Mouse (Mus musculus): ENCODE data around the gene Cdh18. TPM values are rescaled to one million over a fixed set of nuclear protein-coding genes. Genes with fewer than 3 reads are reported as not detected.
"Not testable (repeated sequence)": the region's sequence is repeated elsewhere in the genome, so short reads cannot be mapped to it uniquely, and the experiment has no call there.

Gene Cdh18
- total and polyA plus RNA-seq, 3 experiments, result not detected

GRCm38 (mm10) chr15:23316766-23317165 lies 767.9 kb downstream of the Cdh18 start:
- no peaks in the 10 kb centered on the region for H3K27me3 ChIP-seq (ENCODE audit: control insufficient read depth in 1 of 2, insufficient read depth in 2 of 2, low read length in 2 of 2)
- H3K36me3 ChIP-seq (ENCODE audit: control insufficient read depth in 1 of 2, insufficient read depth in 2 of 2, low read length in 2 of 2), result no peaks in the 10 kb centered on the region
- H3K27ac ChIP-seq (ENCODE audit: control insufficient read depth, low read depth, low read length), result no peak overlapping the region
- H3K79me2 ChIP-seq (ENCODE audit: control insufficient read depth, insufficient read depth, low read length, poor library complexity), result no peaks in the 10 kb centered on the region
- TF ChIP-seq POLR2AphosphoS2 (IDR thresholded peaks at IDR 0.05; ENCODE audit: low read length) (no peak), TAL1 (IDR thresholded peaks at IDR 0.05; ENCODE audit: low read length) (no peak), ZKSCAN1 (IDR thresholded peaks at IDR 0.05; ENCODE audit: low read depth, low read length) (no peak), POLR2A (IDR thresholded peaks at IDR 0.05; ENCODE audit: control insufficient read depth in 1 of 2, insufficient read depth in 1 of 2, low read depth in 1 of 2, low read length in 2 of 2, poor library complexity in 1 of 2) (no peak), MAFK (IDR thresholded peaks at IDR 0.05; ENCODE audit: borderline replicate concordance, low read depth, low read length) (no peak)
- no peak overlapping the region for H3K9ac ChIP-seq (ENCODE audit: control insufficient read depth, low read depth, low read length, poor library complexity, severe bottlenecking)
- H3K9me3 ChIP-seq (replicated peaks; ENCODE audit: insufficient read depth, low read length), result no peaks in the 10 kb centered on the region
- no peak overlapping the region for H3K4me3 ChIP-seq (ENCODE audit: control insufficient read depth in 1 of 2, insufficient read depth in 1 of 2, low read depth in 2 of 2, low read length in 2 of 2)
- H3K4me1 ChIP-seq (ENCODE audit: control insufficient read depth in 1 of 2, insufficient read depth in 2 of 2, low read length in 2 of 2), result no peaks in the 10 kb centered on the region
- no peak for DNase-seq (ENCODE audit: low read depth, low spot score)

GRCm38 (mm10) chr15:23317409-23317808 lies 768.6 kb downstream of the Cdh18 start:
- Histone ChIP-seq H3K4me3 (ENCODE audit: control insufficient read depth in 1 of 2, insufficient read depth in 1 of 2, low read depth in 2 of 2, low read length in 2 of 2) (no peak overlapping the region), H3K36me3 (ENCODE audit: control insufficient read depth in 1 of 2, insufficient read depth in 2 of 2, low read length in 2 of 2) (no peaks in the 10 kb centered on the region), H3K4me1 (ENCODE audit: control insufficient read depth in 1 of 2, insufficient read depth in 2 of 2, low read length in 2 of 2) (no peaks in the 10 kb centered on the region), H3K27ac (ENCODE audit: control insufficient read depth, low read depth, low read length) (no peak overlapping the region), H3K79me2 (ENCODE audit: control insufficient read depth, insufficient read depth, low read length, poor library complexity) (no peaks in the 10 kb centered on the region), H3K9ac (ENCODE audit: control insufficient read depth, low read depth, low read length, poor library complexity, severe bottlenecking) (no peak overlapping the region), H3K9me3 (replicated peaks; ENCODE audit: insufficient read depth, low read length) (no peaks in the 10 kb centered on the region), H3K27me3 (ENCODE audit: control insufficient read depth in 1 of 2, insufficient read depth in 2 of 2, low read length in 2 of 2) (no peaks in the 10 kb centered on the region)
- no peak for TF ChIP-seq KAT2A (conservative IDR thresholded peaks at IDR 0.05; ENCODE audit: low read depth, low read length)
- no peak for TF ChIP-seq POLR2AphosphoS5 (IDR thresholded peaks at IDR 0.05; ENCODE audit: borderline replicate concordance, low read depth, low read length)
- no peak for TF ChIP-seq E2F4 (IDR thresholded peaks at IDR 0.05; ENCODE audit: borderline replicate concordance, low read depth, low read length)
- no peak for TF ChIP-seq SMC3 (IDR thresholded peaks at IDR 0.05; ENCODE audit: low read depth, low read length)
- TF ChIP-seq NRF1 (IDR thresholded peaks at IDR 0.05; ENCODE audit: insufficient read depth, low read depth, low read length, poor library complexity, severe bottlenecking), result no peak
- no peak for TF ChIP-seq CTCF (IDR thresholded peaks at IDR 0.05 in 2 of 3, conservative IDR thresholded peaks at IDR 0.05 in 1 of 3; ENCODE audit: control insufficient read depth in 1 of 3, insufficient read depth in 1 of 3, low read depth in 2 of 3, low read length in 3 of 3, poor library complexity in 1 of 3, severe bottlenecking in 1 of 3)
- TF ChIP-seq ETS1 (IDR thresholded peaks at IDR 0.05; ENCODE audit: low read depth, low read length), result no peak
- no peak for TF ChIP-seq ZKSCAN1 (IDR thresholded peaks at IDR 0.05; ENCODE audit: low read depth, low read length)
- no peak for DNase-seq (ENCODE audit: low read depth, low spot score)

GRCm38 (mm10) chr15:23340338-23340737 lies 791.5 kb downstream of the Cdh18 start:
- H3K27me3 ChIP-seq (ENCODE audit: control insufficient read depth in 1 of 2, insufficient read depth in 2 of 2, low read length in 2 of 2); H3K4me3 ChIP-seq (ENCODE audit: control insufficient read depth in 1 of 2, insufficient read depth in 1 of 2, low read depth in 2 of 2, low read length in 2 of 2); H3K9ac ChIP-seq (ENCODE audit: control insufficient read depth, low read depth, low read length, poor library complexity, severe bottlenecking); H3K27ac ChIP-seq (ENCODE audit: control insufficient read depth, low read depth, low read length); DNase-seq (ENCODE audit: low read depth, low spot score); H3K79me2 ChIP-seq (ENCODE audit: control insufficient read depth, insufficient read depth, low read length, poor library complexity); H3K9me3 ChIP-seq (replicated peaks; ENCODE audit: insufficient read depth, low read length); H3K4me1 ChIP-seq (ENCODE audit: control insufficient read depth in 1 of 2, insufficient read depth in 2 of 2, low read length in 2 of 2); H3K36me3 ChIP-seq (ENCODE audit: control insufficient read depth in 1 of 2, insufficient read depth in 2 of 2, low read length in 2 of 2): not testable (repeated sequence)
